Mouse (Mus musculus): ENCODE measurements around the gene Exoc2. TPM values are rescaled to one million over a fixed set of nuclear protein-coding genes. Genes with fewer than 3 reads are reported as not detected.

Gene Exoc2
- total and polyA plus RNA-seq, 2 experiments from 2014 or later, result 13.3 to 15.8 TPM

DNA sequence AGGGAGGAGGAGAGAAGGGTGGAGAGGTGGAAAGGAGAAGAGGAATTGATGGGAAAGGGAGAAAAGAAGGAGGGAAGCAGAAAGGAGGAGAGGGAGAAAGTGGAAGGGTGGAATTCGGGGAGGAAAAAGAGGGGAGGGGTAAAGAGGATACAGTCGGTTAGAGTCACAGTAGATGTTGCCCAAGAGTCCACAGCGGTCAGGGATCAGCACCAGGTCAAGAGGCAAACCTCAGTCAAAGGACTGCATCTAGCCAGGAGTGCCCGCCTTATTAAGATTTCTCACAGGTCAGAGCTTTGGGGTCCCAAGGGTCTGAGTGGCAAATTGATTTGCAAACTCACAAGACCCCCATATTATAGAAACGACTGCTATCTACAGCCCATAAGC is 346 bp upstream of the Exoc2 start:
- 0 out of 2 replicates have a peak, but pooled peaks cover 4% of the 10 kb centered on the region for H3K4me1 ChIP-seq (ENCODE audit: control insufficient read depth, insufficient read depth)
- H3K36me3 ChIP-seq (replicated peaks; ENCODE audit: control insufficient read depth, insufficient read depth, low read length), result no peaks in the 10 kb centered on the region
- ATAC-seq (ENCODE audit: insufficient read depth, low read depth) (peak; percentile 18; the same call in 1 of the 2 replicates), DNase-seq (ENCODE audit: low spot score) (no peak)
- H3K4me3 ChIP-seq (ENCODE audit: low read depth, low read length), result peak overlapping the region; percentile 94
- TF ChIP-seq EP300 (IDR thresholded peaks at IDR 0.05; ENCODE audit: low read depth) (no peak), CTCF (IDR thresholded peaks at IDR 0.05; ENCODE audit: low read depth) (no peak)
- peak overlapping the region; percentile 84; the same call in 1 of the 2 replicates for H3K27ac ChIP-seq (ENCODE audit: low read depth)
- H3K9ac ChIP-seq (replicated peaks; ENCODE audit: low read depth, low read length), result peak overlapping the region; percentile 90
- WGBS, result 21% methylated on average over 5 of the region's 5 CpGs
- peak overlapping the region; percentile 74 for H3K4me2 ChIP-seq (ENCODE audit: low read depth, low read length)
- H3K27me3 ChIP-seq (ENCODE audit: control insufficient read depth, insufficient read depth, low read length), result no peaks in the 10 kb centered on the region
- H3K9me3 ChIP-seq (replicated peaks; ENCODE audit: control insufficient read depth, low read length), result no peaks in the 10 kb centered on the region

DNA sequence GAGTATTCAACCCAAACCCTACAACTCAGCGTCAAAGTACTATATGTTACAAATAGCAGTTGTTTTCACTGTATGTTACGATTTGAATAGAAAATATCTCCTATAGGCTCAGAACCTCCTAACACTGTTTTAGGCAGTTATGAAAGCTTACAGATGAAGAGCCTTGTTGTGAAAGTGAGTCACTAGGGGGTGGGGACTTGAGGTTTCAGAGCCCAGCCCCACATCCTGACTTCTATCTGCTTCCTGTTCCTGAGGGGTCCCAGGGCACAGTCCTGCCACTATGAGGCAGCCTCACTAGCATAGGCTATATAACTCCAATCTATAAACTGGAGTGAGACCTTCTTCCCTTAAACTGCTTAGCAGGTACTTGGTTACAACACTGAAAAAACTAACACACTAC is 1.8 kb downstream of the Exoc2 start:
- ATAC-seq (ENCODE audit: insufficient read depth, low read depth) (no peak), DNase-seq (ENCODE audit: low spot score) (no peak)
- no peak overlapping the region for H3K27ac ChIP-seq (ENCODE audit: low read depth)
- 82% methylated on average over 2 of the region's 2 CpGs for WGBS
- no peaks in the 10 kb centered on the region for H3K36me3 ChIP-seq (replicated peaks; ENCODE audit: control insufficient read depth, insufficient read depth, low read length)
- H3K4me1 ChIP-seq (ENCODE audit: control insufficient read depth, insufficient read depth), result peaks cover 8% of the 10 kb centered on the region; the same call in 1 of the 2 replicates
- peak overlapping the region; percentile 6; the same call in 1 of the 2 replicates for H3K4me2 ChIP-seq (ENCODE audit: low read depth, low read length)
- TF ChIP-seq CTCF (IDR thresholded peaks at IDR 0.05; ENCODE audit: low read depth) (no peak), EP300 (IDR thresholded peaks at IDR 0.05; ENCODE audit: low read depth) (no peak)
- no peak overlapping the region for H3K9ac ChIP-seq (replicated peaks; ENCODE audit: low read depth, low read length)
- H3K4me3 ChIP-seq (ENCODE audit: low read depth, low read length), result no peak overlapping the region
- no peaks in the 10 kb centered on the region for H3K27me3 ChIP-seq (ENCODE audit: control insufficient read depth, insufficient read depth, low read length)
- no peaks in the 10 kb centered on the region for H3K9me3 ChIP-seq (replicated peaks; ENCODE audit: control insufficient read depth, low read length)

DNA sequence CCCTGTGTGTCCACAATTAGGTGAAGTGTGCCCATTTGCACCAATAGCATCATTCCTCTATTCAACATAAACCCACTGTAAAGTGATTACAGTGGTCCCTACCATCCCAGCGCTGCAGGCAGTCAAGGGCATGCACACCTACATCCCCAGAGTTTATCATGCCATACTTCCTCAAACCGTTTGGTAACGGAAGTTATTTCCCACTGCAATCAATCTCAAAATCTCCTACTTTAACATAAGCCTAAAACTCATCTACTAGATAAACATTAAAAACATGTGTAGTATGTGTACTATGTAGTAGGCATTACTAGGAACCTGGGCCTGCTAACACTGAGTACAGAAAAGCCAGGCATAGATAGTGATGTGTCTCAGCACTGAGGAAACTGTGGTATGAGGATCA is 2.8 kb downstream of the Exoc2 start:
- H3K27me3 ChIP-seq (ENCODE audit: control insufficient read depth, insufficient read depth, low read length), result no peaks in the 10 kb centered on the region
- H3K9ac ChIP-seq (replicated peaks; ENCODE audit: low read depth, low read length), result no peak overlapping the region
- no peaks in the 10 kb centered on the region for H3K9me3 ChIP-seq (replicated peaks; ENCODE audit: control insufficient read depth, low read length)
- H3K36me3 ChIP-seq (replicated peaks; ENCODE audit: control insufficient read depth, insufficient read depth, low read length), result no peaks in the 10 kb centered on the region
- H3K4me2 ChIP-seq (ENCODE audit: low read depth, low read length), result no peak overlapping the region
- H3K4me3 ChIP-seq (ENCODE audit: low read depth, low read length), result no peak overlapping the region
- no peak overlapping the region for H3K27ac ChIP-seq (ENCODE audit: low read depth)
- TF ChIP-seq CTCF (IDR thresholded peaks at IDR 0.05; ENCODE audit: low read depth) (no peak), EP300 (IDR thresholded peaks at IDR 0.05; ENCODE audit: low read depth) (no peak)
- 75% methylated on average over 3 of the region's 3 CpGs for WGBS
- DNase-seq (ENCODE audit: low spot score), result no peak
- no peak for ATAC-seq (ENCODE audit: insufficient read depth, low read depth)
- peaks cover 8% of the 10 kb centered on the region; the same call in 1 of the 2 replicates for H3K4me1 ChIP-seq (ENCODE audit: control insufficient read depth, insufficient read depth)

DNA sequence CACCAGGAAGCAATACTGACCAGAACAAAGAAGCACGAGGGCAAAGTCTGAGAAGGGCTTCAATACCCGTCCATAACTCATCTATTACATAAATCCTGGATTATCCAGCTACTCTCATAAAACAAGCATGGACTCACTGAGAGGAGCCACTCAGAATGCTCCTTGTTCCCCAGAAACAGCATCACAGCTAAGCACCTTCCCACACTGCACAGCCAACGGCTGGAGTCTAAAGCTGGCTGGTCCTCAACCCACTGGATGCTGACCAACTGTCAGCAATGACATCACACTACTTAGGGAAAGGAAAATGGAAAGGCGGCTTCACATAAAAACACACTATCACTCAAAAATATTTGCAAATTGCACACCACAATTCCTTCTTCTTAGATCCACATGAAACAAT is 5.6 kb downstream of the Exoc2 start:
- Histone ChIP-seq H3K9me3 (replicated peaks; ENCODE audit: control insufficient read depth, low read length) (no peaks in the 10 kb centered on the region), H3K27ac (ENCODE audit: low read depth) (no peak overlapping the region), H3K4me2 (ENCODE audit: low read depth, low read length) (no peak overlapping the region), H3K36me3 (replicated peaks; ENCODE audit: control insufficient read depth, insufficient read depth, low read length) (no peaks in the 10 kb centered on the region), H3K4me1 (ENCODE audit: control insufficient read depth, insufficient read depth) (peaks cover 4% of the 10 kb centered on the region; the same call in 1 of the 2 replicates), H3K4me3 (ENCODE audit: low read depth, low read length) (no peak overlapping the region), H3K27me3 (ENCODE audit: control insufficient read depth, insufficient read depth, low read length) (no peaks in the 10 kb centered on the region), H3K9ac (replicated peaks; ENCODE audit: low read depth, low read length) (no peak overlapping the region)
- 48% methylated on average over 4 of the region's 4 CpGs for WGBS
- DNase-seq (ENCODE audit: low spot score), result no peak
- ATAC-seq (ENCODE audit: insufficient read depth, low read depth), result no peak; the same call in 1 of the 2 replicates
- TF ChIP-seq EP300 (IDR thresholded peaks at IDR 0.05; ENCODE audit: low read depth), result no peak
- TF ChIP-seq CTCF (IDR thresholded peaks at IDR 0.05; ENCODE audit: low read depth), result no peak

DNA sequence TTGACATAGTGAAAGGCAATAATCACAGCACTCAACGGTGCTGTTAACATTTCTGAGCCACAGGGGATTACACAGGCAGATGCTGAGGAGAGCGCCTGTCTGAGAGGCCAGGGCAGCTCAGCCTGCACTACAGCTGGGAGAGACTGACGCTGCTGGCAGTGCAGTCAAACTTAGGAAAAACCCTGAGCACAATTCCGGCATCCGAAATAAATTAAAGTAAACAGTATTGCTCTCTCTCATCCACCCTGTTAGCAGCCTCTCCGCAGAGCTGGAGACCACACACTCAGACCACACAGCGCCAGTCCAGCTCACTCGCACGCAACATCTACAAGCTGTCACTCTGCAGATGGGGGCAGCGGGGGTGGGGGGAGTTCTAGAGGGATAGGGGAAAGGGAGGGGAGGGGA is 7.4 kb downstream of the Exoc2 start:
- no peaks in the 10 kb centered on the region for H3K36me3 ChIP-seq (replicated peaks; ENCODE audit: control insufficient read depth, insufficient read depth, low read length)
- TF ChIP-seq CTCF (IDR thresholded peaks at IDR 0.05; ENCODE audit: low read depth) (no peak), EP300 (IDR thresholded peaks at IDR 0.05; ENCODE audit: low read depth) (no peak)
- H3K4me2 ChIP-seq (ENCODE audit: low read depth, low read length), result no peak overlapping the region
- H3K27me3 ChIP-seq (ENCODE audit: control insufficient read depth, insufficient read depth, low read length), result no peaks in the 10 kb centered on the region
- DNase-seq (ENCODE audit: low spot score) (no peak), ATAC-seq (ENCODE audit: insufficient read depth, low read depth) (no peak)
- H3K4me1 ChIP-seq (ENCODE audit: control insufficient read depth, insufficient read depth), result peaks cover 4% of the 10 kb centered on the region; the same call in 1 of the 2 replicates
- WGBS, result 22% methylated on average over 10 of the region's 10 CpGs
- no peak overlapping the region for H3K27ac ChIP-seq (ENCODE audit: low read depth)
- no peaks in the 10 kb centered on the region for H3K9me3 ChIP-seq (replicated peaks; ENCODE audit: control insufficient read depth, low read length)
- H3K4me3 ChIP-seq (ENCODE audit: low read depth, low read length), result no peak overlapping the region
- H3K9ac ChIP-seq (replicated peaks; ENCODE audit: low read depth, low read length), result no peak overlapping the region

DNA sequence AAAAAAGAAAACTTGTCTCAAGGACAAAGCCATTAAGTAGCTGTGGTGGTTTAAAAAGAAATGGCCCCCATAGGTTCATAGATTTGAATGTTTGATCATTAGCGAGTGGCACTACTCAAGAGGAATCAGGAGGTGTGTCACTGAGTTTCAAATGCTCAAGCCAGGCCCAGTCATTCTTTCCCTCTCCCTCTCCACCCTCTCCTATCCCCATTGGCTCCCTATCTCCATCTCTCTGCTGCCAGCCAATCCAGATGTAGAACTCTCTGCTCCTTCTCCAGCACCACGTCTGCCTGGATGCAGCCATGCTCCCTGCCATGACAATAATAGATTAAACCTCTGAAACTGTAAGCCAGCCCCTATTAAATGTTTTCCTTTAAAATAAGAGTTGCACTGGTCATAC is 12.0 kb downstream of the Exoc2 start:
- 68% methylated on average over 2 of the region's 2 CpGs for WGBS
- no peak for ATAC-seq (ENCODE audit: insufficient read depth, low read depth)
- Histone ChIP-seq H3K4me1 (ENCODE audit: control insufficient read depth, insufficient read depth) (no peaks in the 10 kb centered on the region), H3K4me2 (ENCODE audit: low read depth, low read length) (no peak overlapping the region), H3K36me3 (replicated peaks; ENCODE audit: control insufficient read depth, insufficient read depth, low read length) (no peaks in the 10 kb centered on the region), H3K27me3 (ENCODE audit: control insufficient read depth, insufficient read depth, low read length) (no peaks in the 10 kb centered on the region), H3K9me3 (replicated peaks; ENCODE audit: control insufficient read depth, low read length) (no peaks in the 10 kb centered on the region), H3K9ac (replicated peaks; ENCODE audit: low read depth, low read length) (no peak overlapping the region), H3K4me3 (ENCODE audit: low read depth, low read length) (no peak overlapping the region), H3K27ac (ENCODE audit: low read depth) (no peak overlapping the region)
- no peak for DNase-seq (ENCODE audit: low spot score)
- no peak for TF ChIP-seq EP300 (IDR thresholded peaks at IDR 0.05; ENCODE audit: low read depth)
